Comparison of ENCODE assay signal across 10 mouse cellular contexts in genomic region chr8:78204229-78204628, GRCm38 (mm10). TPM values are rescaled to one million over a fixed set of nuclear protein-coding genes. Genes with fewer than 3 reads are reported as not detected.
DNase-seq lines count a peak whose midpoint lies in the region; ATAC-seq and TF ChIP-seq lines count a peak whose summit lies in the region.
"Had no signal": no experiment of that assay in that cellular context is flagged by ENCODE, and none has a peak within 500 bp of the region (broad histone marks: within the 10 kb centered on the region; RNA-seq: fewer than 3 reads in every experiment).

No protein-coding gene starts in this region.

- H3K4me2 ChIP-seq in midbrain, embryonic 11.5 days: no peak overlapping the region
- H3K4me2 ChIP-seq in stomach, postnatal 0 days (replicated peaks; ENCODE audit: low read depth): no peak overlapping the region

- no peak for TF ChIP-seq POLR2A in heart, adult 2 months (IDR thresholded peaks at IDR 0.05; ENCODE audit: insufficient read depth, low read depth, low read length)

- H3K4me1 ChIP-seq in heart, adult 2 months (ENCODE audit: control insufficient read depth, insufficient read depth, low read length): no peaks in the 10 kb centered on the region
- no peaks in the 10 kb centered on the region for H3K4me1 ChIP-seq in midbrain, embryonic 11.5 days (ENCODE audit: control insufficient read depth, insufficient read depth, low read length)
- no peaks in the 10 kb centered on the region for H3K4me1 ChIP-seq in midbrain, embryonic 10.5 days
- no peaks in the 10 kb centered on the region for H3K4me1 ChIP-seq in stomach, postnatal 0 days (replicated peaks; ENCODE audit: control insufficient read depth, insufficient read depth)
- H3K4me1 ChIP-seq: forebrain, embryonic 10.5 days had no signal

- WGBS in heart, adult 2 months: 23% methylated on average over 5 of the region's 5 CpGs
- 36% methylated on average over 5 of the region's 5 CpGs for WGBS in midbrain, embryonic 11.5 days
- 27% methylated on average over 5 of the region's 5 CpGs for WGBS in midbrain, embryonic 10.5 days
- 25% methylated on average over 5 of the region's 5 CpGs for WGBS in stomach, postnatal 0 days

- no peaks in the 10 kb centered on the region for H3K27me3 ChIP-seq in heart, adult 2 months (ENCODE audit: control insufficient read depth, insufficient read depth, low read length)
- H3K27me3 ChIP-seq in midbrain, embryonic 11.5 days (ENCODE audit: control insufficient read depth, insufficient read depth, low read length): no peaks in the 10 kb centered on the region
- H3K27me3 ChIP-seq in midbrain, embryonic 10.5 days (ENCODE audit: low read depth, poor library complexity, severe bottlenecking): no peaks in the 10 kb centered on the region
- H3K27me3 ChIP-seq in stomach, postnatal 0 days (ENCODE audit: control insufficient read depth, insufficient read depth, low read length): no peaks in the 10 kb centered on the region

- H3K4me3 ChIP-seq in heart, adult 2 months: no peak overlapping the region
- H3K4me3 ChIP-seq in midbrain, embryonic 11.5 days (ENCODE audit: low read depth, low read length): no peak overlapping the region
- no peak overlapping the region for H3K4me3 ChIP-seq in midbrain, embryonic 10.5 days
- no peak overlapping the region for H3K4me3 ChIP-seq in stomach, postnatal 0 days (ENCODE audit: low read depth, low read length)
- H3K4me3 ChIP-seq: forebrain, embryonic 10.5 days had no signal

- DNase-seq in heart, adult 2 months: no peak
- no peak for DNase-seq in heart, postnatal 25 days (ENCODE audit: low spot score)
- peak; percentile 78 for DNase-seq in midbrain, embryonic 11.5 days (ENCODE audit: low spot score, missing footprints)
- DNase-seq in midbrain, embryonic 10.5 days (ENCODE audit: low spot score): no peak
- peak; percentile 42 for DNase-seq in embryo, embryonic 11 days
- no peak for DNase-seq in stomach, postnatal 0 days (ENCODE audit: low spot score)
- no peak for DNase-seq in layer of hippocampus, adult 18-20 months (ENCODE audit: low spot score in 2 of 2)

- H3K27ac ChIP-seq in heart, adult 2 months: no peak overlapping the region
- H3K27ac ChIP-seq in midbrain, embryonic 11.5 days (ENCODE audit: low read depth, low read length): no peak overlapping the region
- no peak overlapping the region for H3K27ac ChIP-seq in midbrain, embryonic 10.5 days (replicated peaks)
- H3K27ac ChIP-seq in stomach, postnatal 0 days (replicated peaks): no peak overlapping the region
- H3K27ac ChIP-seq: forebrain, embryonic 10.5 days had no signal

- intact Hi-C loops in heart, adult 2 months (cut with DNase I): no loop called here
- intact Hi-C loops in heart, postnatal 25 days (cut with DNase I): no loop called here

- H3K36me3 ChIP-seq in heart, adult 2 months (ENCODE audit: control insufficient read depth, insufficient read depth, low read length): no peaks in the 10 kb centered on the region
- H3K36me3 ChIP-seq in midbrain, embryonic 11.5 days (ENCODE audit: control insufficient read depth, insufficient read depth, low read length): no peaks in the 10 kb centered on the region
- no peaks in the 10 kb centered on the region for H3K36me3 ChIP-seq in midbrain, embryonic 10.5 days
- H3K36me3 ChIP-seq in stomach, postnatal 0 days (ENCODE audit: control insufficient read depth, insufficient read depth, low read length): no peaks in the 10 kb centered on the region
- H3K36me3 ChIP-seq: forebrain, embryonic 10.5 days had no signal

- peak; percentile 41 for TF ChIP-seq CTCF in heart, adult 2 months (IDR thresholded peaks at IDR 0.05)
- TF ChIP-seq CTCF in stomach, postnatal 0 days (IDR thresholded peaks at IDR 0.05; ENCODE audit: low read depth): peak; percentile 68

- no peak for ATAC-seq in midbrain, embryonic 11.5 days (ENCODE audit: low FRiP score)
- no peak for ATAC-seq in stomach, postnatal 0 days (ENCODE audit: low FRiP score, low TSS enrichment)
- ATAC-seq in CD4-positive, CD25-positive, alpha-beta regulatory T cell, adult 4 months: no peak

- no peaks in the 10 kb centered on the region for H3K79me2 ChIP-seq in heart, adult 2 months (replicated peaks; ENCODE audit: control insufficient read depth, insufficient read depth, low read length)

- no peak overlapping the region for H3K9ac ChIP-seq in heart, adult 2 months (ENCODE audit: low read depth, low read length)
- H3K9ac ChIP-seq in midbrain, embryonic 11.5 days (ENCODE audit: low read length): no peak overlapping the region
- no peak overlapping the region for H3K9ac ChIP-seq in stomach, postnatal 0 days (ENCODE audit: low read length)

- H3K9me3 ChIP-seq in midbrain, embryonic 11.5 days (ENCODE audit: control insufficient read depth, low read length): no peaks in the 10 kb centered on the region
- H3K9me3 ChIP-seq in midbrain, embryonic 10.5 days (replicated peaks): no peaks in the 10 kb centered on the region
- no peaks in the 10 kb centered on the region for H3K9me3 ChIP-seq in stomach, postnatal 0 days (ENCODE audit: control insufficient read depth, low read length)
- H3K9me3 ChIP-seq: forebrain, embryonic 10.5 days had no signal

- TF ChIP-seq EP300 in heart, adult 2 months (IDR thresholded peaks at IDR 0.05; ENCODE audit: insufficient read depth, low read depth, low read length): no peak
- no peak for TF ChIP-seq EP300 in stomach, postnatal 0 days (optimal IDR thresholded peaks at IDR 0.05)

RNA-seq across cellular contexts. Expression of gene Ttc29, which starts 8.9 kb away (rescaled TPM):
- not detected for total RNA-seq in heart, adult 2 months (2021)
- 0.49 TPM in 1 of 2 replicates, not detected in the other for polyA plus RNA-seq in heart, adult 2 months (2012; rRNA removed)
- not detected for total RNA-seq in heart, postnatal 25 days (2021)
- 0.23 and 0.41 TPM in 2 replicates for polyA plus RNA-seq in midbrain, embryonic 11.5 days (2014; fragmentation: Nextera tagmentation; extraction: Ambion mirVana)
- 0.17 TPM in 1 of 2 replicates, not detected in the other for polyA plus RNA-seq in midbrain, embryonic 10.5 days (2016; fragmentation: Nextera tagmentation; extraction: Ambion mirVana)
- not detected in 2 replicates for polyA plus RNA-seq in stomach, postnatal 0 days (2015; fragmentation: Nextera tagmentation; extraction: Ambion mirVana)
- polyA plus RNA-seq in CD4-positive, CD25-positive, alpha-beta regulatory T cell, adult 4 months (2017; shearing (Covaris generic)): not detected
- under 1 TPM in 1 of 2 experiments, not detected in 1; 0.82 TPM for total RNA-seq in layer of hippocampus, adult 18-20 months (2021)
- total RNA-seq: neutrophil, adult 5-6 weeks had no signal

Comparison
In these comparisons a context has a peak if more than half of its experiments do, and no peak if none do; other contexts are left out.
1. DNase-seq: peak in midbrain, embryonic 11.5 days (single experiment) and embryo, embryonic 11 days (single experiment); none in heart, adult 2 months (0 of 2), heart, postnatal 25 days (single experiment), midbrain, embryonic 10.5 days (single experiment), stomach, postnatal 0 days (single experiment) and layer of hippocampus, adult 18-20 months (0 of 2).